Mouse (Mus musculus) midbrain, embryonic 12.5 days (tissue): ENCODE measurements around the gene Sycp2l. TPM values are rescaled to one million over a fixed set of nuclear protein-coding genes. Genes with fewer than 3 reads are reported as not detected.

ENCODE experiments used
- ATAC-seq: fragments of 200-750 bp; cut with Nextera tagmentation; 2 replicates; pipeline ENCODE4 v1.8.0; 2017; ENCODE audit warnings: low read depth, moderate TSS enrichment, moderate library complexity; ENCODE audit not compliant: low FRiP score
- H3K27ac ChIP-seq: fragments of 300-500 bp; sonication (generic); replicated peaks from 2 replicates; pipeline ENCODE4 v1.5.1; 2016; ENCODE audit warnings: mild to moderate bottlenecking
- H3K27me3 ChIP-seq: fragments of 300-500 bp; sonication (generic); 2 replicates; pipeline ENCODE4 v1.6.1; 2016; ENCODE audit warnings: mild to moderate bottlenecking
- H3K36me3 ChIP-seq: fragments of 300-500 bp; sonication (generic); 2 replicates; pipeline ENCODE4 v1.6.1; 2016
- H3K4me1 ChIP-seq: fragments of 300-500 bp; sonication (generic); 2 replicates; pipeline ENCODE4 v1.6.1; 2016
- H3K4me2 ChIP-seq: fragments of 300-500 bp; sonication (generic); replicated peaks from 2 replicates; pipeline ENCODE4 v1.6.1; 2016; ENCODE audit warnings: mild to moderate bottlenecking, moderate library complexity
- H3K4me3 ChIP-seq: fragments of 300-500 bp; sonication (generic); 2 replicates; pipeline ENCODE4 v1.5.1; 2016; ENCODE audit warnings: mild to moderate bottlenecking
- H3K9ac ChIP-seq: fragments of 300-500 bp; sonication (generic); replicated peaks from 2 replicates; pipeline ENCODE4 v1.6.1; 2016; ENCODE audit warnings: mild to moderate bottlenecking, moderate library complexity
- H3K9me3 ChIP-seq: fragments of 300-500 bp; sonication (generic); 2 replicates; pipeline ENCODE4 v1.6.1; 2016; ENCODE audit warnings: mild to moderate bottlenecking
- WGBS: fragments of 180-500 bp; shearing (Covaris S2); methylation state at CpG from one replicate; pipeline ENCODE4 v1.1.7; 2016; 5-methylcytosine and 5-hydroxymethylcytosine counted together
- polyA plus RNA-seq: library from polyadenylated mRNA; unstranded; fragments of >200 nt; fragmentation: Nextera tagmentation; extraction: Ambion mirVana; gene quantifications from 2 replicates; pipeline ENCODE4 v1.2.1, GENCODE M21; 2016

Sycp2l gene
- polyA plus RNA-seq, 1 experiment from 2014 or later, result not detected

- no peak for ATAC-seq
- 71% methylated on average over 6 of the region's 6 CpGs for WGBS
- no peaks in the 10 kb centered on the region for H3K27me3 ChIP-seq
- H3K9me3 ChIP-seq, result no peaks in the 10 kb centered on the region
- no peak overlapping the region for H3K9ac ChIP-seq
- no peak overlapping the region for H3K27ac ChIP-seq
- no peak overlapping the region for H3K4me3 ChIP-seq
- no peaks in the 10 kb centered on the region for H3K36me3 ChIP-seq
- H3K4me1 ChIP-seq, result peaks cover 10% of the 10 kb centered on the region; the same call in 1 of the 2 replicates
- no peak overlapping the region for H3K4me2 ChIP-seq
Observed at GRCm38 (mm10) chr13:41212558-41213322, 98.6 kb downstream of the Sycp2l start.

GRCm38 (mm10) chr13:41215669-41216068, 101.6 kb downstream of the Sycp2l start:
- ATAC-seq, result no peak
- Histone ChIP-seq H3K4me1 (peaks cover 24% of the 10 kb centered on the region), H3K27me3 (no peaks in the 10 kb centered on the region), H3K27ac (no peak overlapping the region), H3K9ac (no peak overlapping the region), H3K36me3 (no peaks in the 10 kb centered on the region), H3K4me3 (no peak overlapping the region), H3K4me2 (no peak overlapping the region), H3K9me3 (no peaks in the 10 kb centered on the region)
- 91% methylated on average over 6 of the region's 6 CpGs for WGBS

GRCm38 (mm10) chr13:41216236-41216635, 102.1 kb downstream of the Sycp2l start:
- peaks cover 24% of the 10 kb centered on the region for H3K4me1 ChIP-seq
- no peaks in the 10 kb centered on the region for H3K27me3 ChIP-seq
- H3K4me2 ChIP-seq, result no peak overlapping the region
- H3K9ac ChIP-seq, result no peak overlapping the region
- no peak overlapping the region for H3K27ac ChIP-seq
- H3K4me3 ChIP-seq, result no peak overlapping the region
- ATAC-seq, result no peak
- WGBS, result 70% methylated on average over 3 of the region's 3 CpGs
- no peaks in the 10 kb centered on the region for H3K9me3 ChIP-seq
- H3K36me3 ChIP-seq, result no peaks in the 10 kb centered on the region

- Histone ChIP-seq H3K9me3 (peaks cover 15% of the 10 kb centered on the region; the same call in 1 of the 2 replicates), H3K4me3 (peak overlapping the region; percentile 75), H3K27ac (no peak overlapping the region), H3K9ac (peak overlapping the region; percentile 77; the same call in 1 of the 2 replicates), H3K4me2 (peak overlapping the region; percentile 50), H3K36me3 (no peaks in the 10 kb centered on the region), H3K27me3 (no peaks in the 10 kb centered on the region), H3K4me1 (peaks cover 21% of the 10 kb centered on the region)
- WGBS, result 28% methylated on average over 1 of the region's 1 CpGs
- no peak for ATAC-seq
Observed at GRCm38 (mm10) chr13:41219056-41219455, 104.9 kb downstream of the Sycp2l start.

- peak; percentile 77 for ATAC-seq
- H3K36me3 ChIP-seq, result no peaks in the 10 kb centered on the region
- WGBS, result 4% methylated on average over 20 of the region's 39 CpGs
- H3K27ac ChIP-seq, result peak overlapping the region; percentile 63; the same call in 1 of the 2 replicates
- H3K4me3 ChIP-seq, result peak overlapping the region; percentile 75
- peaks cover 15% of the 10 kb centered on the region; the same call in 1 of the 2 replicates for H3K9me3 ChIP-seq
- H3K4me2 ChIP-seq, result peak overlapping the region; percentile 50
- H3K27me3 ChIP-seq, result no peaks in the 10 kb centered on the region
- peak overlapping the region; percentile 77 for H3K9ac ChIP-seq
- H3K4me1 ChIP-seq, result peaks cover 21% of the 10 kb centered on the region
Observed at GRCm38 (mm10) chr13:41219687-41220303, 105.7 kb downstream of the Sycp2l start.

- peaks cover 21% of the 10 kb centered on the region for H3K4me1 ChIP-seq
- peak within 1 kb of the TSS; percentile 50 for H3K4me2 ChIP-seq
- H3K36me3 ChIP-seq, result no peaks in the 10 kb centered on the region
- 3% methylated on average over 52 of the region's 77 CpGs for WGBS
- peaks cover 15% of the 10 kb centered on the region; the same call in 1 of the 2 replicates for H3K9me3 ChIP-seq
- no peaks in the 10 kb centered on the region for H3K27me3 ChIP-seq
- peak within 1 kb of the TSS; percentile 75 for H3K4me3 ChIP-seq
- H3K27ac ChIP-seq, result peak within 1 kb of the TSS; percentile 63; the same call in 1 of the 2 replicates
- peak within 1 kb of the TSS; percentile 77 for H3K9ac ChIP-seq
- peak; percentile 97 for ATAC-seq
Observed at GRCm38 (mm10) chr13:41220304-41220834, 106.3 kb downstream of the Sycp2l start, which contains the start of gene Elovl2. Elovl2 (minus strand) TSS chr13:41220405.

Other genes starting within 250 kb of the Sycp2l start
- 78.5 and 82.8 TPM in 2 replicates for gene Pak1ip1, start 113.3 kb upstream of the Sycp2l start, polyA plus RNA-seq
- 140 and 151 TPM in 2 replicates for gene Tmem14c, start 98.0 kb upstream of the Sycp2l start, polyA plus RNA-seq
- 0.46 and 0.72 TPM in 2 replicates for gene Mak, start 34.6 kb upstream of the Sycp2l start, polyA plus RNA-seq
- gene Gcm2, start 3.3 kb upstream of the Sycp2l start, polyA plus RNA-seq, result not detected in 2 replicates
- 43.4 and 44.4 TPM in 2 replicates for gene Elovl2, start 106.1 kb downstream of the Sycp2l start, polyA plus RNA-seq
- gene Smim13, start 135.5 kb downstream of the Sycp2l start, polyA plus RNA-seq, result 16.5 and 17.5 TPM in 2 replicates
- not detected in 2 replicates for gene Gm17364, start 159.7 kb downstream of the Sycp2l start, polyA plus RNA-seq